Mouse (Mus musculus) brain, embryonic 14.5 days (tissue): ENCODE results near the gene Taf9.

Source experiments
- CTCF ChIP-seq: fragments of 200-500 bp; IDR thresholded peaks from 2 replicates; pipeline ENCODE4 v1.5.1; 2012; ENCODE audit warnings: inconsistent platforms, mild to moderate bottlenecking, moderate library complexity, borderline replicate concordance; ENCODE audit not compliant: insufficient read depth, insufficient read length; ENCODE audit errors: extremely low read depth
- POLR2A ChIP-seq: fragments of 200-500 bp; IDR thresholded peaks from 2 replicates; pipeline ENCODE4 v1.6.1; 2012; ENCODE audit warnings: mild to moderate bottlenecking, inconsistent platforms, borderline replicate concordance; ENCODE audit not compliant: poor library complexity, insufficient read depth, insufficient read length, severe bottlenecking; ENCODE audit errors: extremely low read depth

DNA sequence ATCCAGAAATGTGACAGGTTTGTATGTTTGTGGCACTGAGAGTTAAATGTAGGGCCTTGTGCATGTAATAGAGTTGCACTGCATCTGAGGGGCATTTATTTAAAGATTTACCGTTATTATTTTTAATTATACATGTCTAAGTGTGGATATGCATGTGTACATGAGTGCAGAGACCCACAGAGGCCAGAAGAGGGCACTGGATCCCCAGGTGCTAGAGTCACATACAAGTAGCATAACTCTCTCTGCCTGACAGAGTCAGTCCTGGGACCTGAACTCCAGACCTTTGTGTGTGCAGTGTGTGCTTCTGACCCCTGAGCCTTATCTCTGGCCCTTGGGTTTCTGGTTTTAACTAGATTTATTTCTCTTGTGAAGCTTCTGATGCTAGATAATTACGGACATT lies 33.0 kb downstream of the Taf9 start:
- no peak for TF ChIP-seq POLR2A
- peak; percentile 25; the same call in 1 of the 2 replicates for TF ChIP-seq CTCF
